Mouse (Mus musculus) testis, adult 2 months (tissue): ENCODE measurements at regions not wholly inside any gene's neighbourhood (a gene's known extent, or its start where the extent isn't known, plus 50 kb on each side); places are given as distances from the start of the nearest gene placed in this dataset.
A peak's percentile ranks its signal among the peaks of the same experiment; 100 is the strongest.

ENCODE experiments used
- H3K27ac ChIP-seq: fragments of 200-500 bp; 2 replicates; pipeline ENCODE4 v1.5.1; 2012; ENCODE audit warnings: low read depth, low read length; ENCODE audit not compliant: control insufficient read depth, insufficient read depth
- H3K27me3 ChIP-seq: fragments of 200-500 bp; 2 replicates; pipeline ENCODE4 v1.6.1; 2012; ENCODE audit warnings: mild to moderate bottlenecking, low read length, moderate library complexity; ENCODE audit not compliant: control insufficient read depth, insufficient read depth
- H3K36me3 ChIP-seq: fragments of 200-500 bp; 2 replicates; pipeline ENCODE4 v1.6.1; 2012; ENCODE audit warnings: mild to moderate bottlenecking, low read length; ENCODE audit not compliant: control insufficient read depth, insufficient read depth
- H3K4me1 ChIP-seq: fragments of 200-500 bp; 2 replicates; pipeline ENCODE4 v1.6.1; 2012; ENCODE audit warnings: low read length; ENCODE audit not compliant: control insufficient read depth, insufficient read depth
- H3K4me3 ChIP-seq: fragments of 200-500 bp; 2 replicates; pipeline ENCODE4 v1.5.1; 2012; ENCODE audit warnings: low read depth, mild to moderate bottlenecking, low read length, moderate library complexity, mixed read lengths; ENCODE audit not compliant: control insufficient read depth
- CTCF ChIP-seq: fragments of 200-500 bp; IDR thresholded peaks from 2 replicates; pipeline ENCODE4 v1.5.1; 2012; ENCODE audit warnings: low read depth, mild to moderate bottlenecking, inconsistent platforms, low read length, moderate library complexity; ENCODE audit not compliant: control insufficient read depth, insufficient read depth, insufficient replicate concordance
- POLR2A ChIP-seq: fragments of 200-500 bp; IDR thresholded peaks from 2 replicates; pipeline ENCODE4 v1.6.1; 2012; ENCODE audit warnings: low read depth, mild to moderate bottlenecking, inconsistent platforms, low read length, moderate library complexity; ENCODE audit not compliant: control insufficient read depth

DNA sequence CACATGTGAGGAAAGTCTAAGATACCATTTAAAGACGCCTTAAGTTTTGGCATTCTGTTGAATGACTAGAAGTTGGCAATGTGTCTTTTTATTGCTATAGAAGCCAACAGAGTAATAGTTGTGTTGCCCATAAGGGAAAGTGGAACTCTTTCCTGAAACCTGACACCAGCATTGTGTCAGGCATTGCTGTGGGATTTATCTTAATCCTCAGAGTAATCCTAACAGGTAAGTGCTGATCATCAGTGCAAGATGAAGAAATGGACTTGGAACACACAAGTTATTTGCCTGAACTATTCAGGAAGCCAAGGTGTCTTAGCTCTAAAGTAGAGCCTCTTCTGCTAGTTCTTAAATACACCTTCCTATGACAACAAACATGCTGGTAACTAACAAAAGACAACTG is 198.3 kb upstream of the Rbms1 start:
- Histone ChIP-seq H3K4me3 (no peak overlapping the region), H3K4me1 (no peaks in the 10 kb centered on the region), H3K27me3 (no peaks in the 10 kb centered on the region), H3K36me3 (no peaks in the 10 kb centered on the region), H3K27ac (no peak overlapping the region)
- TF ChIP-seq CTCF (no peak), POLR2A (no peak)

GRCm38 (mm10) chr2:61159761-61160160 is 196.8 kb upstream of the Rbms1 start:
- Histone ChIP-seq H3K27ac (no peak overlapping the region), H3K4me3 (no peak overlapping the region), H3K27me3 (no peaks in the 10 kb centered on the region), H3K4me1 (no peaks in the 10 kb centered on the region), H3K36me3 (no peaks in the 10 kb centered on the region)
- no peak for TF ChIP-seq POLR2A
- no peak for TF ChIP-seq CTCF

DNA sequence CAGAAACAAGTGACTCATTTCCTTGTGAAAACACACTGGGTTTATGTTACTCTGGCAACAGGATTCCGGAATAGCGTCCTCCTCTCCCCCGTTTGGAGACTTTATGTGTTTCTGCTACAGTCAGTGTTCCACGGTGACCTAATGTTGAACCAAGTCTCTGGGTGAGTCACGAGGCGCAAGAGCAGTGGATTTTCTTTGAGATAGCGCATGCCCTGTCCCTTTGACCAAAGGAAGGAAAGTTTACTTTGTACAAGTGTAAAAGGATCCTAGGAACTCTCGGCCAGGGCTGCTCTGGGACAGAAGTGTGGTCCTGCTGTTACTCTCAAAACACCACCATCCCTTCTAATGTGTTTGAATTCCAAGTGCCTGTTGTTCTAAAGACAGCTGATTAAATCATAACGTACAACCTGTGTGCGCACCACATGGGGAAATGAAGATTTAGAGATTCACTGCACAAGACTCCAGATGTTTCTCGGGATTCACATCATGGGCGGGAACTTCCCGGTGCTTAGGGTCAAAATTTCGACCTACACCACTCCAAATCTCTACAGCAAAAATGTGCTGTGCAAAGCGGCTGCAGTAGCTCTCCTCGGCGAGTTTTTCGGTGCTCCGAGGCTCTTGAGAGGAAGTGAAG is 176.1 kb upstream of the Rbms1 start:
- Histone ChIP-seq H3K4me3 (no peak overlapping the region; the same call in 1 of the 2 replicates), H3K27ac (peak overlapping the region; percentile 52), H3K27me3 (no peaks in the 10 kb centered on the region), H3K36me3 (no peaks in the 10 kb centered on the region), H3K4me1 (0 out of 2 replicates have a peak, but pooled peaks cover 2% of the 10 kb centered on the region)
- TF ChIP-seq CTCF (no peak), POLR2A (no peak)

DNA sequence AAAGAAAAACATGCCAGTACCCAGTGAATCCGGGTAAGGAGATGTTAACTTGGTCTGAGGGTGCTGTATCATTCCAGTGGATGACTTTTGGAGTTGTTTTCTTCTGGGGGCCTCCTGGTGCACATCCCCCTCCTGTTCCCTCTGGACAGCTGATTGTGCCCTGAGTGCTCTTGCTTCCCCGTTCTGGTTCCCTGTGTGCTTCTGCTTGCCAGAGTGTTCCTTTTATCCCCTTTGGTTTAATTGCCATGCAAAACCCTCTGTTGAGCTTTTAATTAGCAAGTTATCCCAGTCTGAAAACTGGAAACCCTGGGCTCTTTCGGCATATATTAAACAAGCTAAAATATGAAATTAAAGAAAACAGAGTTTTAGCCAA is 175.6 kb upstream of the Rbms1 start:
- 0 out of 2 replicates have a peak, but pooled peaks cover 2% of the 10 kb centered on the region for H3K4me1 ChIP-seq
- peak overlapping the region; percentile 42; the same call in 1 of the 2 replicates for H3K27ac ChIP-seq
- H3K36me3 ChIP-seq, result no peaks in the 10 kb centered on the region
- TF ChIP-seq POLR2A (no peak), CTCF (no peak)
- no peaks in the 10 kb centered on the region for H3K27me3 ChIP-seq
- H3K4me3 ChIP-seq, result no peak overlapping the region

DNA sequence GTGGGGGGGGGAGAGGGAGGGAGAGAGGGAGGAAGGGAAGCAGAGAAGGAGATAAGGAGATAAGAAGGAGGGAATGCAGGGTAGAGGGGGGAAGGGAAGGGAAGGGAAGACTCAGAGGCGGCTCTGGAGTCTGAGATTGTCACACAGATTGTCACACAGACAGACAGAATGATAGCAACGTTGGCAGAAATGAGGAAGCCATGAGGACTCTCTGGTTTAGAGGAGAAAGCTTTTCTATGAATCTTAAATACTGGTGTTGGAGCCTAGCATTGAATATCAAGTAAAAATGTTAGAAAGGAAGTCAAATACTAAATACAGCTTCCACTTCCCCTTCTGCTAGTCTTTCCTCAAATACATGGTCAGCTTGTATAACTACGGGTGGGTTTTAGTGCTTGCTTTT is 174.4 kb upstream of the Rbms1 start:
- Histone ChIP-seq H3K4me1 (0 out of 2 replicates have a peak, but pooled peaks cover 2% of the 10 kb centered on the region), H3K27me3 (no peaks in the 10 kb centered on the region), H3K36me3 (no peaks in the 10 kb centered on the region), H3K4me3 (no peak overlapping the region), H3K27ac (no peak overlapping the region)
- no peak for TF ChIP-seq POLR2A

- Histone ChIP-seq H3K27me3 (no peaks in the 10 kb centered on the region), H3K36me3 (no peaks in the 10 kb centered on the region), H3K4me3 (no peak overlapping the region), H3K4me1 (0 out of 2 replicates have a peak, but pooled peaks cover 2% of the 10 kb centered on the region), H3K27ac (no peak overlapping the region)
- TF ChIP-seq CTCF (no peak), POLR2A (no peak)
Measured at GRCm38 (mm10) chr2:61136926-61137325, 173.9 kb upstream of the Rbms1 start.

GRCm38 (mm10) chr2:61123046-61123806 is 160.2 kb upstream of the Rbms1 start:
- TF ChIP-seq POLR2A, result no peak
- no peak for TF ChIP-seq CTCF
- H3K27me3 ChIP-seq, result no peaks in the 10 kb centered on the region
- no peak overlapping the region for H3K4me3 ChIP-seq
- H3K27ac ChIP-seq, result no peak overlapping the region
- no peaks in the 10 kb centered on the region for H3K4me1 ChIP-seq
- no peaks in the 10 kb centered on the region for H3K36me3 ChIP-seq
